Mouse (Mus musculus) small intestine, adult 2 months (tissue): ENCODE data around the gene Nfib.

ENCODE experiments used
- CTCF ChIP-seq: fragments of 200-500 bp; IDR thresholded peaks from 2 replicates; pipeline ENCODE4 v1.5.1; 2012; ENCODE audit warnings: low read depth, mild to moderate bottlenecking, control low read depth, inconsistent platforms, low read length, moderate library complexity, mixed read lengths; ENCODE audit not compliant: insufficient replicate concordance, insufficient read length; ENCODE audit errors: extremely low read depth
- POLR2A ChIP-seq: fragments of 200-500 bp; IDR thresholded peaks from 2 replicates; pipeline ENCODE4 v1.6.1; 2012; ENCODE audit warnings: low read depth, mild to moderate bottlenecking, control low read depth, inconsistent platforms, low read length, moderate library complexity

DNA sequence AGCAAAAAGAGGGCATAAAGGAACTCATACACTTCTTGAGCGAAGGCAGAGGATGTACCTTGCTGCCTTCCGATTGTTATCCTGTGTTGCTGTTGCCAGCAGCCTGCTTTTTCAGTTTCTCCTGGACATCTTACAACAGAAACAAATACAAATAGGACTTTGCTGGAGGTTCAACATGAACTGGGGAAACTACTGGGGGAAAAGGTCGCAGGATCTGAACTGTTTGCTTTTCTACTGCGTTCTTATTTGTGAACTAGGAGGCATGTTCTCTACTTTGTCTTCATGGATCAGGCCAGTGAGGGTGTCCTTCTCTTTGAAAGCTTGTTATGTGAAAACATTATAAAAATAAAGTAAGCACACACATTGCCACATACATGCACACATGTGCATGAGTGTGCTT, 252.6 kb downstream of the Nfib start:
- TF ChIP-seq CTCF (no peak), POLR2A (no peak)
